Comparison of ENCODE assay signal across 8 mouse cellular contexts in genomic region chr9:58487851-58488801, GRCm38 (mm10). TPM values are rescaled to one million over a fixed set of nuclear protein-coding genes. Genes with fewer than 3 reads are reported as not detected.
DNase-seq lines count a peak whose midpoint lies in the region.
"Had no signal": no experiment of that assay in that cellular context is flagged by ENCODE, and none has a peak within 500 bp of the region (broad histone marks: within the 10 kb centered on the region; RNA-seq: fewer than 3 reads in every experiment).

Gene Insyn1, plus strand, starts transcription at chr9:58488603.

- peaks cover 79% of the 10 kb centered on the region for H3K27me3 ChIP-seq in hindbrain, embryonic 10.5 days (ENCODE audit: insufficient read depth, poor library complexity, severe bottlenecking)

- peak within 1 kb of the TSS; percentile 88 for H3K27ac ChIP-seq in hindbrain, embryonic 10.5 days

- peak; percentile 64 to 91 for DNase-seq in adrenal gland, adult (ENCODE audit: inconsistent age in 2 of 2, low spot score in 1 of 2)
- DNase-seq in cerebellum, adult 8-10 months = peak; percentile 65
- peak; percentile 48 for DNase-seq in forelimb bud, embryonic 11.5 days (ENCODE audit: low read depth, low spot score)
- peak; percentile 73 for DNase-seq in hindbrain, embryonic 10.5 days (ENCODE audit: low spot score)
- peak; percentile 64 to 72 for DNase-seq in layer of hippocampus, postnatal 36 days
- peak; percentile 3 for DNase-seq in lung, postnatal 25 days (ENCODE audit: low spot score)
- peak; percentile 73 for DNase-seq in right cerebral cortex, postnatal 4 days

- peaks cover 35% of the 10 kb centered on the region for H3K4me1 ChIP-seq in hindbrain, embryonic 10.5 days (replicated peaks)

- H3K36me3 ChIP-seq in hindbrain, embryonic 10.5 days = no peaks in the 10 kb centered on the region

- under 1% methylated on average over 99 of the region's 104 CpGs for WGBS in hindbrain, embryonic 10.5 days

- peak within 1 kb of the TSS; percentile 77 for H3K4me3 ChIP-seq in hindbrain, embryonic 10.5 days

- no peaks in the 10 kb centered on the region for H3K9me3 ChIP-seq in hindbrain, embryonic 10.5 days

RNA-seq across cellular contexts. Expression of gene Insyn1, which starts in this region (rescaled TPM):
- polyA plus RNA-seq in hindbrain, embryonic 10.5 days (2016; fragmentation: Nextera tagmentation; extraction: Ambion mirVana) = 1.1 and 2.1 TPM in 2 replicates
- total RNA-seq in layer of hippocampus, postnatal 36 days (2021) = 100 to 1,000 TPM; 232 to 236 TPM
- total RNA-seq: hematopoietic stem cell, adult 5-6 weeks had no signal

Comparison
In these comparisons a context has a peak if more than half of its experiments do, and no peak if none do; other contexts are left out.
1. Peak in every context shown above with its lines: DNase-seq, H3K4me3 ChIP-seq and H3K27ac ChIP-seq.
2. DNase-seq: peak in every context shown above with its lines; median percentile 78 in adrenal gland, adult; 73 in hindbrain, embryonic 10.5 days; 73 in right cerebral cortex, postnatal 4 days; 68 in layer of hippocampus, postnatal 36 days; 65 in cerebellum, adult 8-10 months; 48 in forelimb bud, embryonic 11.5 days; 3 in lung, postnatal 25 days.